Mouse (Mus musculus): Measurements from ENCODE around the gene Cd86. TPM values are rescaled to one million over a fixed set of nuclear protein-coding genes. Genes with fewer than 3 reads are reported as not detected.

Gene Cd86
- polyA plus RNA-seq, 1 experiment = 31.7 TPM

DNA sequence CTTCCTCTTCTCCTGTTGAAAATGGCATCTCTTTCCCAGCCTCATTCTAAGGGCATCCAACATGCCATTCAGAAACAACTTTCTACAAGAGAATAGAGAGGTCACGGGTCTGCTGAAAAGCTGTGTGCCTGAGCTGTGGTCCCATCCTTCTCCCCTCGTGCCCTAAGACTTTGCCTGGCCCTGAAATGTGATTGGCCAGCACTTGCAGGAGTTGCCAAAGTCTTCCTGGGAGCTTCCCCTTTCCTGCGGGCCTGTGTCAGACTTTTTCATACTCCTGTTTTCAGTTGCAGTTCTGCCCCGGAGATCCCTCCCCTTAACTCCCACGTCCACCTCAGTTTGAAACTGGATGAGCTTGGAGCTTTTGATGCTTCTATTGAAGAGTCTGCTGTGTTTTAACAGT lies 24.9 kb downstream of the Cd86 start:
- H3K27ac ChIP-seq (ENCODE audit: insufficient read depth, low read depth, low read length) = peak overlapping the region; percentile 16
- TF ChIP-seq CTCF (IDR thresholded peaks at IDR 0.05; ENCODE audit: low read depth, low read length) = no peak
- TF ChIP-seq POLR2A (IDR thresholded peaks at IDR 0.05; ENCODE audit: borderline replicate concordance, low read depth, low read length) = no peak
- no peak overlapping the region for H3K4me3 ChIP-seq (ENCODE audit: insufficient read depth, low read length)
- peaks cover 57% of the 10 kb centered on the region for H3K4me1 ChIP-seq (ENCODE audit: control insufficient read depth, insufficient read depth, low read length)

DNA sequence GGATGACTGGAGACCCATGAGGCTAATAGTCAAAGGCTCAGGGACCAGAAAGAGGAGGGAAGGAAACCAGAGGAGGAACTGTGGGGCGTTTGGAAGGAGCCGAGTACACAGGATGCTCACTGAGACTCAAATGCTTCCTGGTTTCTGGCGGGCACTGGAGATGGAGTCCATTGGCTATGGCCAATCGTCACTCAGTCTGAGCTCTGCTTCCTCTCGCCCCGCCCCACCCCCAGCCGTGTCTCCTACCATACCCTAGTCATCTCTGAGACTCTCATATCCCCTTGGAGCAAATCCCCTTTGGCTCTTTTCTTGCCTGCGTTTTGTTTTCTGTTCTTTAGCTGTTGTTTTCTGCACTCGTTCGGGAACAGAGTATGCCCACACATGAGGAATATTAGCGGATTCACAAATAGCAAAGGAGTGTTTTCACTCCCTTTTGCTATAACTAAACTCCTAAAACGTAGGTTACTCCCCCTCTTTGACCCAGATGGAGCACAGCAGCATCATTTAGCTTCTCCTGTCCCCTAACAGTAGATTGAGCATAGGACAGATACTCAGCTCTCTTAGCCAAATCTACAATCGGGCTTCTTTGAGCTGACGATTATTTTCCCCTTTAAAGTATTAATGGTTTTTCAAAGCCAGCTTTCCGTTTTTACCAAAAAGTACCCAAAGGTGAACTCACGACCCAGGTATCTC lies 25.9 kb downstream of the Cd86 start:
- Histone ChIP-seq H3K4me3 (ENCODE audit: insufficient read depth, low read length) (no peak overlapping the region), H3K27ac (ENCODE audit: insufficient read depth, low read depth, low read length) (no peak overlapping the region), H3K4me1 (ENCODE audit: control insufficient read depth, insufficient read depth, low read length) (peaks cover 52% of the 10 kb centered on the region)
- TF ChIP-seq POLR2A (IDR thresholded peaks at IDR 0.05; ENCODE audit: borderline replicate concordance, low read depth, low read length) (no peak), CTCF (IDR thresholded peaks at IDR 0.05; ENCODE audit: low read depth, low read length) (no peak)

DNA sequence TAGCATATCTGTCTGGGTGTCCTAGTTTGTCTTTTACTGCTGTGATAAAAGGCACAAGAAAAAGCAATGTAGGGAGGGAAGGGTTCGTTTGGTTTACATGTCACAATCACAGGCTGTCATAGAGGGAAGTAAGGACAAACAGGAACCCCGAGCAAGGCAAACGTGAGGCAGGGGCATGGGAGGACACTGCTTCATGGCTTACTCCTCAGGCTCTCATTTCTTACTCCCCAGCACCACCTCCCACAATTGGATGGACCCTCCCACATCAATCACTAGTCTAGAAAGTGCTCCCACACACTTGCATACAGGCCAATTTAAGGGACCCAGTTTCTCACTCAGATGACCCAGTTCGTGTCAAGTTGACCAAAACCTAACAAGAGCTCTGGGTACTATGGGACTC lies 29.1 kb downstream of the Cd86 start:
- H3K4me1 ChIP-seq (ENCODE audit: control insufficient read depth, insufficient read depth, low read length) = peaks cover 55% of the 10 kb centered on the region
- H3K4me3 ChIP-seq (ENCODE audit: insufficient read depth, low read length) = no peak overlapping the region
- TF ChIP-seq POLR2A (IDR thresholded peaks at IDR 0.05; ENCODE audit: borderline replicate concordance, low read depth, low read length) = no peak
- TF ChIP-seq CTCF (IDR thresholded peaks at IDR 0.05; ENCODE audit: low read depth, low read length) = no peak
- H3K27ac ChIP-seq (ENCODE audit: insufficient read depth, low read depth, low read length) = peak overlapping the region; percentile 42; the same call in 1 of the 2 replicates

DNA sequence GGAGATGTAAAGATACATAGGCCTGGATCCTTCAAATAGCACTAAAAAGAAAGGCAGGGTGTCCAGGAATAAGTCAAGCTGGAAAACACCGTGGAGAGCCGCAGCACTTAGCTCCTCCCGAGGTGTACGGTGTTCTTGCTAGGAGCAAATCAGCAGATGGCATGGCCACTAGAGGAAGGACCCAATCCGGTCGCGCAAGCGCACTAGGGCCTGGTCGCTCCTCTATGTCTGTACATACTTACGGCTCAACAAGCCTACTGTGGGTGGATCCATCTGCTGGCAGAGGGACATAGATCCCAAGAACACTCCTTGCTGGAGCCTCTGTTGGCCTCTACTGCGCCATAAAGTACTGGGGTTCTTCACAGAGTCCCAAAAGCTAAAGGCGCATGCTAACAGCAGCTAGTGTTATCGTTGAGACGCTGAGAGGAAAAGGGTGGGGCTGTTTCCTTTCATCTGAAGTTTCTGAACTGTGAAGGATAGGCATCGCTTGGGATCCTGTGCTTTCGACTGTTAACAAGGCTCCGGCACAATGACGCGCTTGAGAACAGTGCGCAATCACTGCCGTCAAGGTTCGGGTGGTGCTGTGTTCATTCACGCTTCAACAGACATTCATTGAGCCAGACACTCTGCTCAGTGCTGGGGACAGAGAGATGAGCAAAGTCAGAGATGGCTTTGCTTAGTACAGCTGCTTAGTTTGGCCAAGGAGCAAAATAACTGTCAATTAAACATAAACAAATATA lies 30.7 kb downstream of the Cd86 start:
- H3K27ac ChIP-seq (ENCODE audit: insufficient read depth, low read depth, low read length) = no peak overlapping the region
- no peak for TF ChIP-seq POLR2A (IDR thresholded peaks at IDR 0.05; ENCODE audit: borderline replicate concordance, low read depth, low read length)
- TF ChIP-seq CTCF (IDR thresholded peaks at IDR 0.05; ENCODE audit: low read depth, low read length) = no peak
- peaks cover 49% of the 10 kb centered on the region for H3K4me1 ChIP-seq (ENCODE audit: control insufficient read depth, insufficient read depth, low read length)
- no peak overlapping the region for H3K4me3 ChIP-seq (ENCODE audit: insufficient read depth, low read length)

DNA sequence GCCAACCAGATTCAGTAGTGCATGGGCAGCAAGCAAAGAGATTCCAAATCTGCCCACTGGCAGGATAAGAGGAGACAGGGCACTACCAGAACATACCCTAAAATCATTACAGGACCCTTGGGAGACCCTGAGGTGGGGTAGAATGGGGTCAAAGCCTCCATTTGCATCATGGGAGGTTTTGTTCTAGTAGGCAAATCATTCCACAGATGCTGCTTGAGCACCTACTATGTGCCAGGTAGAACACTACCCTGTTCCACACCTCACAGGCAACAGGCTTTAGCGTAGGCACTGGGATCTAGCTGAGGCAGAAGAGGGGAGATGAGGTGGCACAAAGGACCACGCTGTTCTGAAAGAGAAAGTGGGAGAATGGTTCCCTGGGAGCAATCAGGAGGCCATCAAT lies 31.5 kb downstream of the Cd86 start:
- Histone ChIP-seq H3K4me3 (ENCODE audit: insufficient read depth, low read length) (no peak overlapping the region), H3K27ac (ENCODE audit: insufficient read depth, low read depth, low read length) (no peak overlapping the region), H3K4me1 (ENCODE audit: control insufficient read depth, insufficient read depth, low read length) (peaks cover 44% of the 10 kb centered on the region)
- TF ChIP-seq POLR2A (IDR thresholded peaks at IDR 0.05; ENCODE audit: borderline replicate concordance, low read depth, low read length) (no peak), CTCF (IDR thresholded peaks at IDR 0.05; ENCODE audit: low read depth, low read length) (no peak)

DNA sequence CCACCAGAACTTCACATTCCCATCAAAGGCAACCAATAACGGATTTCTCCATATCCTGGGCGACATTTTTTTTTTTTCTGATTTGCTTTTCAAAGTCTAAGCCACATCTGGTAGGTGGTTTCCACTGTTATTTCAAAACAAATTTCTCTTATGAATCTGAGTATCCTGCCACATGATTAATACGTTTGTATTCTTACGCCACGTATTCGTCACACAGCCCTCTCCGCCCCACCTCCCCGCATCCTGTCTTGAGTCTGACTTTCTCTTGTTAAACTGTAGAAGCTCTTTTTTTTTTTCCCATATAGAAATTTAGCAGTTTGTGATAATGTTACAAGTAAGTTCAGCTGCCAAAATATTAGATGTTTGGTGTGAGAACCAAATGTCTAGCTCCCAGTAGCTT lies 33.7 kb downstream of the Cd86 start:
- Histone ChIP-seq H3K27ac (ENCODE audit: insufficient read depth, low read depth, low read length) (peak overlapping the region; percentile 93), H3K4me3 (ENCODE audit: insufficient read depth, low read length) (peak overlapping the region; percentile 48), H3K4me1 (ENCODE audit: control insufficient read depth, insufficient read depth, low read length) (peaks cover 64% of the 10 kb centered on the region)
- no peak for TF ChIP-seq POLR2A (IDR thresholded peaks at IDR 0.05; ENCODE audit: borderline replicate concordance, low read depth, low read length)
- no peak for TF ChIP-seq CTCF (IDR thresholded peaks at IDR 0.05; ENCODE audit: low read depth, low read length)

DNA sequence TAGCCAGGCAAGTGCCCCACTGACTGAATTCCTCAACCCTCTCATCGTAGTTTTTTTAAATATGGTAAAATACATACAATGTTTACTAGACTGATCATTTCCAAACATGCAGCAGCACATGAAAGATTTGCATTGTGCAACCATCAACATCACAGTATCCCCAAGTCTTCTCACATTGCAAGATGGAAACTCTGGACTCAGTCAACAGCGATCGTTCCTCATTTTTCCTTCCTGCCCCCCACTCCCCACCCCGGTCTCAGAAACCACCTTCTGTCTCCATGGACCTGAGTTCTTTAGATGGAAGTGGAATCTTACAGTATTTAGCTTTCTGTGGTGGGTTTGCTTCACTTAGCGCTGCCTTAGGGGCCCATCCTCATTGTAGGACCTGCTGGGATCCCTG lies 34.3 kb downstream of the Cd86 start:
- no peak for TF ChIP-seq CTCF (IDR thresholded peaks at IDR 0.05; ENCODE audit: low read depth, low read length)
- TF ChIP-seq POLR2A (IDR thresholded peaks at IDR 0.05; ENCODE audit: borderline replicate concordance, low read depth, low read length) = no peak
- H3K4me1 ChIP-seq (ENCODE audit: control insufficient read depth, insufficient read depth, low read length) = peaks cover 65% of the 10 kb centered on the region
- peak overlapping the region; percentile 48 for H3K4me3 ChIP-seq (ENCODE audit: insufficient read depth, low read length)
- peak overlapping the region; percentile 93 for H3K27ac ChIP-seq (ENCODE audit: insufficient read depth, low read depth, low read length)

DNA sequence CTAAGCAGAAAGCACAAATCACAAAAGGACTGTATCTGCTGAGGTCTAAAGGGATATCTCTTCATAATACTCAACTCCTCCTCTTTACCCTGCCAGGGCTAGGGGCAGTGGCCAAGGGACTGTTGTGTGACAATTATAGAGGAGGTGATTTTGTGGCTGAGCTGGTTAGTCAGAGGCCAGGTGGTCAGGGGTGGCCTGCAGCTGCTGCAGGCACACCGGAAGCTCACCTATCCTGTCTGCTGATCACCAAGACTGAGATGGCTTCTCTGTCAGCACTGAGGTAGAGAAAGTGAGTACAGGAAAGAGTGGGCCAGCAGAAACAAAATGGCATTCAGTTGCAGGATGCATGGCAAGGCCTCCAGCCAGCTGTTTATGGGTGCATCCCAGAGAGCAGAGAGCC lies 38.1 kb downstream of the Cd86 start:
- H3K4me1 ChIP-seq (ENCODE audit: control insufficient read depth, insufficient read depth, low read length) = peaks cover 45% of the 10 kb centered on the region
- TF ChIP-seq CTCF (IDR thresholded peaks at IDR 0.05; ENCODE audit: low read depth, low read length) = no peak
- TF ChIP-seq POLR2A (IDR thresholded peaks at IDR 0.05; ENCODE audit: borderline replicate concordance, low read depth, low read length) = no peak
- no peak overlapping the region for H3K4me3 ChIP-seq (ENCODE audit: insufficient read depth, low read length)
- no peak overlapping the region for H3K27ac ChIP-seq (ENCODE audit: insufficient read depth, low read depth, low read length)

DNA sequence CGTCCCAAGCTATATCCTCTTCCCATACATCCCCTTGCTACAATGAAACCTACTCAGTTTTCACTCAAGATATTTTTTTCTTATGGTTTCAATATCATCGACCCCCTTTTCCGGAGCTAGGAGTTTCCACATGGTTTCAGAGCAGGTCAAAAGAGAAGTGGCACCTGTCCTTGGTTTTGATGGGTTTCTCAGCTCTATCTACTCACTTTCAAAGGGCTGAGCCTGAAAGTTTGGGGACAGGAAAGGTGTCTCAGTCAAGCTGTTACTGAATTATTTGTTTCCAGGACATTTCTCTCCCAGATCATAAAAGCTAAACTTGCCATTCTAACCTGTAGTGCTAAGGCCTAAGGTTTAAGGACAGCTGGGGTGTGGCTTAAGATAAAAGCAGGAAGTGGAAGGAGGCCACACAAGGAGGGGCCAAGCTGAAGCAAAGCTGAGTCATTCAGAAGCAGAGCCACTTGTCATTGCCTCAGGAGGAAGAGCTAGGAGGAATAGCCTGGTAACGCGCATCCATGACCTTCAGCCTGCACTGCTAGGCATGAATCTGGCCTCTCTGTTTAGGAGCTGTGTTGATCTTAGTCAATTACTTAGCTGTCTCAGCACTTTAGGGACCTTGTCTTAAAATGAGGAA lies 39.2 kb downstream of the Cd86 start:
- no peak overlapping the region for H3K4me3 ChIP-seq (ENCODE audit: insufficient read depth, low read length)
- peak overlapping the region; percentile 48 for H3K27ac ChIP-seq (ENCODE audit: insufficient read depth, low read depth, low read length)
- peaks cover 42% of the 10 kb centered on the region for H3K4me1 ChIP-seq (ENCODE audit: control insufficient read depth, insufficient read depth, low read length)
- TF ChIP-seq CTCF (IDR thresholded peaks at IDR 0.05; ENCODE audit: low read depth, low read length) (no peak), POLR2A (IDR thresholded peaks at IDR 0.05; ENCODE audit: borderline replicate concordance, low read depth, low read length) (no peak)

DNA sequence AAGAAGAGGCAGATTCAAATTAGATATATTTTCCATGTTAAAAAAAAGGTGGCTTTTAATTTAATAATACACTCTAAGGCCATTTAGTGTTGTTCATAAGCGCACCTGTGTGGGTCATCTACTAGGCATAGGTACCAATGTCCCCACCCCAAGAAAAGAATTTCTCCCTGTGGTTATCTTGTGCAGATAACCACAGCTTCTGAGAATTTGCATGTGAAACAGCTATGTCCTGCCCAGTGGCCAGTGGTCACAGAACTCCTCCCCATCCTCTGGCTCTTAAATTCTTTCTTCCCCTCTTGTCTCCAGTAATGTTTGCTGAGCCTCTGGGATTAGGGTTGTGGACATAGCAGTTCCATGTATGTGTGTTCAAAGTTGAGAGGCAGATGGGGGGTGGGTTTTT lies 40.0 kb downstream of the Cd86 start:
- Histone ChIP-seq H3K27ac (ENCODE audit: insufficient read depth, low read depth, low read length) (no peak overlapping the region), H3K4me1 (ENCODE audit: control insufficient read depth, insufficient read depth, low read length) (peaks cover 44% of the 10 kb centered on the region), H3K4me3 (ENCODE audit: insufficient read depth, low read length) (no peak overlapping the region)
- TF ChIP-seq CTCF (IDR thresholded peaks at IDR 0.05; ENCODE audit: low read depth, low read length) (no peak), POLR2A (IDR thresholded peaks at IDR 0.05; ENCODE audit: borderline replicate concordance, low read depth, low read length) (no peak)

Measured in bone marrow macrophage, adult 2 months (primary cell).